Mouse (Mus musculus) cerebellum, adult 9-11 months (tissue): ENCODE measurements around the gene Srd5a3.
A peak's percentile ranks its signal among the peaks of the same experiment; 100 is the strongest.

Source experiments
- DNase-seq: peaks from one replicate; pipeline ENCODE4 v3.0.0; 2022

The Srd5a3 gene

DNA sequence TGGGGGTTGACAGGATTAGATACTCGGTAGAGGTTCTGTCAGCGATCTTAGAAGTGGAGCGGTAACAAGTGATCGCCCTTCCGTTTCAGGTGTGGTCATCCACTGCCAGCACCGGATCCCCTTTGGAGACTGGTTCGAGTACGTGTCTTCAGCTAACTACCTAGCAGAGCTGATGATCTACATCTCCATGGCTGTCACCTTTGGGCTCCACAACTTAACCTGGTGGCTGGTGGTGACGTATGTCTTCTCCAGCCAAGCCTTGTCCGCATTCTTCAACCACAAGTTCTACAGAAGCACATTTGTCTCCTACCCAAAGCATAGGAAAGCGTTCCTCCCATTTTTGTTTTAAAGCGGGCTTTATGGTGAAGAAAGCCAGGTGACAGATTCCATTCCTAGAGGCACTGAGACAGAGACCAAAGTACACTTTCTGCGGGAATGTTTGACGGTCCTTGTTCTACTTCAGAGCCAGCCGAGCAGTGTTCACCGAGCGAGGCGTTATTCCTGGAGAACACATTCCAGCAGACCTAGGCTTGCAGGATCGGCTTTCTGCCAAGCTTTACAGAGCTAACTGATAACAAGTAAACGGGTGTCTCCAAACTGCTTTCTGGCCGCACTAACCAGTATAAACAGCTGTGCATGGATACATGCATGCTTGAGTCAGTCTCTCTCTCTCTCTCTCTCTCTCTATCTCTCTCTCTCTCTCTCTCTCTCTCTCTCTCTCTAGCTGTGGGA is 14.5 kb downstream of the Srd5a3 start:
- DNase-seq, result no peak

- DNase-seq, result no peak
These were observed 19.5 kb downstream of the Srd5a3 start for GRCm38 (mm10) chr5:76159555-76159954.

GRCm38 (mm10) chr5:76160086-76160485 is 20.0 kb downstream of the Srd5a3 start:
- no peak for DNase-seq

GRCm38 (mm10) chr5:76161491-76161890 is 21.4 kb downstream of the Srd5a3 start:
- no peak for DNase-seq

GRCm38 (mm10) chr5:76162926-76163325 is 22.9 kb downstream of the Srd5a3 start:
- no peak for DNase-seq

DNA sequence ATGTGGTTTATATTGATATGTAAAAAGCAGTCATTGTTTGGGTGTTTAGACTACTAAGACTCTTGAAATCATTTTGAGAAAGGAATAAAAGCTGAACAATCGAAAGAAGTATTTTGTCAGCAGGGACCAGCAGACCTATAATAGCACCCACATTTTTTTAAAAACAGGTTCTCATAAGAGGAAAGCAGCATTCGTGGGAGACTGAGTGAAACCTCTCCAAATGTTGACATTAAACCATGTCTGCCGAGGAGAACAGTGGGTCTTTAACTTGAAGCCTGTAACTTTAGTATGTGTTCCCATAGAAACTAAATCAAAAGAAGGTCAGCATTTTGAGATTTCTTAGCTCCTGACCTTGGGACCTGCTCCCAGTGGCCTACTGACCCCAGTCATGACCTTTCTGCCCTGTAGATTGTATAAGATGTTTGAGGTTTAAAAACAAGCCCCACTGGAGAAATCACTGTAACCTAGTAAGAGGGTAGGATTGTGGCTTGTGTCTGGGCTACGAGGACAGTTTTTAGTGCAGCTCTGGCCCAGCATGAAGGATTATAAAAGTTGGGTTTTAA is 23.8 kb downstream of the Srd5a3 start:
- no peak for DNase-seq

- no peak for DNase-seq
These were observed 24.8 kb downstream of the Srd5a3 start for GRCm38 (mm10) chr5:76164827-76165226.

GRCm38 (mm10) chr5:76170522-76170921 is 30.5 kb downstream of the Srd5a3 start:
- no peak for DNase-seq

GRCm38 (mm10) chr5:76171039-76171438 is 31.0 kb downstream of the Srd5a3 start:
- DNase-seq, result no peak

DNA sequence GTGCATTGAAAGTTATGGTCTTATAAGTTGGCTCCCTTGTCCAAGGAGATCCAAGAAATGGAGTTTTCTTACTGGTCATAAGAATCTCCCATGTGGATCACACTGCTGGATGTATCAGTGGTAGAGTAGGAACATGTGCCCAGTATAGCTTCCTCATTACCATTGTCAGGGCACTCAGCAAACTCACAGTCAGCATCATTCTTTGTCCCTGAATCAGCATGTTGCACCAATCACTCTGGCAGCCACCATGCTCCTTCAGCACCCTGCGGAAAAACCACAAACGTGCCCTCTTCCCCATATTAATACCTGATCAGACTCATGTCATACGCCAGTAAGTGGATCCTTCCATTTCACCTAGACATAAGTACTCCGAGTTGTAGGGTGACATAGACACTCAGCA is 35.0 kb downstream of the Srd5a3 start:
- DNase-seq, result no peak

DNA sequence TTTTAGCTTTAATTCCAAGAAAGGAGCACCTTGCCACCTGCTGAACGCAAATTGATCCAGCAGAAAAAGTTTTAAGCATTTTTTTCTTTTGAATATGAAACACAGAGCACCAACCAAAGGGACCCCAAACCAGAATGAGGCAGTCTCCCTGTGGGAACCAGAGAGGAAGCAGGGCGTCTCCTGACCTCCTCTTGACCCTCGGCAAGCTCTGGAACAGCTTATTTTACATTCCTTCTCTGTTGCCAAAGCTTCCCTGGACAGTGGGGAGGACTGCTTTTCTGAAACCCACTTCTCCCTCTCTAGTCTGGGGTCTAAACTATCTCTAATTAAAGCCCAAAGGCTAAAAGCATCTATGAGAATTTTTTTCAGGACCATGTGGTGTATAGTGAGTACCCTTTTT is 36.3 kb downstream of the Srd5a3 start:
- no peak for DNase-seq

DNA sequence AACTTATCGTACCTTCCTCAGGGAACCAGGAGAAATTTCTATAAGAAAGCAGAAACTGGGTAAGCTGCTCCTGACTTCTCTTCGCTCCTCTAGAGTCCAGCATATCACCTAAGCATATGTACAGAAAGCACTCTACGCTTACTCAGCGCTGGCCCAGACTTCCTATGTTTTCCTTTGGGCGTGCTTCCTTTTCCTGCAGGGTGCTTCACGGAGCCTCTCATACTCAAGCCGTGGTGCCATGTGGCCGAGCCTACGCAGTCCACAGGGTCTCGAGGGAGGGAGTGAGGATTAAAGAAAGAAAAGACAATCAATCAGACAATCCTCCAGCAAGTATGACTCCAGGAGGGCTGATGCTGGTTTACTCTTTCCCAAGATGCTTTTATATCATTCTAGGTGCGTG is 36.8 kb downstream of the Srd5a3 start:
- DNase-seq, result no peak

DNA sequence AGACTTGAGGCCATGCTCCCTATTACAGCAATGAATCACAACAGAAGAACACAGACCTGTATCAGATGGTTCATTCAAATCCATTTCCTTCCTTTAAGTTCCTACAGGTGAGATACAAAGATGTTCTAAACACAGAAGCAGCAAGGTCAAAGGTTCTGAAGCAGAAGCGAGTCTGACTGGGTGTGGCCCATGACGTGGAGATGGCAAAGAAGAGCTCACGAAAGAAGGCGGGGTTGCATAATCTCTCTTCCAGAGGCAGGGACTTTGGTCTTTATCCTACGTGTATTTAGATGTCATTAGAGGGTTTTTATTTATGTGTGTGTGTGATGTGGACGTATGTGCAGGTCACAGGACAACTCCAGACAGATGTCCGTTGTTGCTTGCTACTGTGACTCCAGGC is 37.6 kb downstream of the Srd5a3 start:
- no peak for DNase-seq

- no peak for DNase-seq
These were observed 39.1 kb downstream of the Srd5a3 start for GRCm38 (mm10) chr5:76179171-76179570.

- no peak for DNase-seq
These were observed 39.7 kb downstream of the Srd5a3 start for GRCm38 (mm10) chr5:76179791-76180190.

DNA sequence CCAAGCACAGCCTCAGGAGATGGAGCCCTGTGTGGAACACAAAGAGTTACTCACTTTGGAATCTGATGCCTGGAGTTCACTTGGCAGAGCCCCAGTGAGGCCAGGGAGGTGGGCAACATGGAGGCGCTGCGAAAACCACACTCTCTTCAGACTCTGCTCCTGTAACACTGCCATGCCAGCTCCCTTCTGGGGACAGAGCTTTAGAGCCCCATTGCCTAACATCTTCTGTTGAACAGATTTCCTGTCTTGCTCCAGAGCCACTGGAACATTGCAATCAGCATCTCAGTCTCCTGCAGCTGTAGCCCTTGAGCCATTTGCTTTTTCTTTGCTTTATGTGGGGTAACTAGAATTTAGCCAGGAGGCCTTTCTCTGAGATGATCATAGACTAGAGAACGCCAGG is 42.3 kb downstream of the Srd5a3 start:
- peak; percentile 24 for DNase-seq

GRCm38 (mm10) chr5:76183043-76183749 is 43.1 kb downstream of the Srd5a3 start:
- no peak for DNase-seq

- peak; percentile 95 for DNase-seq
These were observed 43.7 kb downstream of the Srd5a3 start, which contains the start of gene Tmem165 for GRCm38 (mm10) chr5:76183750-76184261. Gene Tmem165, plus strand, starts transcription at chr5:76183880.

GRCm38 (mm10) chr5:76184286-76185080 is 44.4 kb downstream of the Srd5a3 start:
- peak; percentile 66 for DNase-seq

GRCm38 (mm10) chr5:76187885-76188284 is 47.8 kb downstream of the Srd5a3 start:
- DNase-seq, result no peak

DNA sequence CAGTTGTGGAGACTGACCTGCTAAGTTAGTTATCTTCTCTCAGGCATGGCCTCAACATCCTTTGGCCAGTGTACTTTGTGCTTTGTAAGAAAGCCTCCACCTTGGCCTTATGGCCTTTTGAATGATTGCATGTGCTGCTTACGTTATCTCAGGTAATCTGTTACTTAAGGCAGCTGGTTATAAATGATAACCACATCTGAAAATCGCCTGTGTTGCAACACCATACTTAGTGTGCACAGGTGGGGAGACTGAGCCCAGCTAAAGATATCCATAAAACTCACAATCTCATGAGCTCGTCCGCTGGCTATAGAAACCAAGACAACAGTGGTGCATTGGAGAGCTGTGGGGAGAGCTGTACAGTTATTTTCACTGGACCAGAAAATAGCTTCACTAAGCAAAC is 50.5 kb downstream of the Srd5a3 start:
- no peak for DNase-seq

DNA sequence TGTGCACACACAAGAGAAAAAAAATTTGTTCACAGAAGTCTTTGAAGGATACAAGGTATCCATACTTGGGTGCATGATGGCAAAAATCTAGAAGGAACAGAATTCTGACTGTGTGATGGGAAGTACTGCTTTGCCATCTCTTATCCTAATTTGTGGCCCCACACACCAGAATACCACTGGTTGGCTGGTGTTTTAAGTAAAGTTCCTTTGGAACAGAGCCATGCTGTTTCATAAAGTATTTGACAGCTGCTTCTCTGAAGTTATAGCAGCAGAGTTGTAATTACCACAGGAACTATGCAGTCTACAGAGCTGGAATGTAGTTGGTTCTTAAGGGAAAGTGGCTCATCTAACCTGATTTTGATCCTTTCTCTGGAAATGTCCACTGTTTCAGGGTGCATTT is 53.0 kb downstream of the Srd5a3 start:
- no peak for DNase-seq

GRCm38 (mm10) chr5:76194377-76194945 is 54.4 kb downstream of the Srd5a3 start:
- DNase-seq, result no peak
